Mouse (Mus musculus) intestine, postnatal 0 days (tissue): ENCODE measurements around the gene Celf3. TPM values are rescaled to one million over a fixed set of nuclear protein-coding genes. Genes with fewer than 3 reads are reported as not detected.
A peak's percentile ranks its signal among the peaks of the same experiment; 100 is the strongest.

Experiments
- ATAC-seq: fragments of 200-750 bp; cut with Nextera tagmentation; 2 replicates; pipeline ENCODE4 v1.8.0; 2017; ENCODE audit warnings: mild to moderate bottlenecking, moderate TSS enrichment, moderate library complexity
- H3K27ac ChIP-seq: fragments of 300-500 bp; sonication (generic); 2 replicates; pipeline ENCODE4 v1.5.1; 2014; ENCODE audit warnings: mild to moderate bottlenecking, low read depth, low read length, moderate library complexity
- H3K27me3 ChIP-seq: fragments of 300-500 bp; sonication (generic); replicated peaks from 2 replicates; pipeline ENCODE4 v1.6.1; 2014; ENCODE audit warnings: low read length, mixed read lengths; ENCODE audit not compliant: control insufficient read depth, insufficient read depth
- H3K36me3 ChIP-seq: fragments of 300-500 bp; sonication (generic); 2 replicates; pipeline ENCODE4 v1.6.1; 2014; ENCODE audit warnings: mild to moderate bottlenecking, moderate library complexity; ENCODE audit not compliant: control insufficient read depth, insufficient read depth
- H3K4me1 ChIP-seq: fragments of 300-500 bp; sonication (generic); replicated peaks from 2 replicates; pipeline ENCODE4 v1.6.1; 2014; ENCODE audit warnings: antibody characterized with exemption, low read length, mixed read lengths; ENCODE audit not compliant: control insufficient read depth, insufficient read depth
- H3K4me2 ChIP-seq: fragments of 300-500 bp; sonication (generic); replicated peaks from 2 replicates; pipeline ENCODE4 v1.6.1; 2014; ENCODE audit warnings: low read depth, mild to moderate bottlenecking, moderate library complexity
- H3K4me3 ChIP-seq: fragments of 300-500 bp; sonication (generic); 2 replicates; pipeline ENCODE4 v1.5.1; 2014; ENCODE audit warnings: low read depth, low read length
- H3K9ac ChIP-seq: fragments of 300-500 bp; sonication (generic); 2 replicates; pipeline ENCODE4 v1.6.1; 2014; ENCODE audit warnings: mild to moderate bottlenecking, low read depth, low read length
- H3K9me3 ChIP-seq: fragments of 300-500 bp; sonication (generic); 2 replicates; pipeline ENCODE4 v1.6.1; 2016; ENCODE audit warnings: mixed run types; ENCODE audit not compliant: control insufficient read depth
- CTCF ChIP-seq: sonication (generic); IDR thresholded peaks from 2 replicates; pipeline ENCODE4 v1.5.1; 2016; ENCODE audit warnings: low read depth, mild to moderate bottlenecking, control low read depth, antibody characterized with exemption, moderate library complexity
- WGBS: fragments of 180-500 bp; shearing (Covaris S2); extraction: QIAGEN DNeasy Blood & Tissue Kit; methylation state at CpG from one replicate; pipeline ENCODE4 v1.1.7; 2014; 5-methylcytosine and 5-hydroxymethylcytosine counted together
- polyA plus RNA-seq: library from polyadenylated mRNA; unstranded; fragments of >200 nt; fragmentation: Nextera tagmentation; extraction: Ambion mirVana; gene quantifications from 2 replicates; pipeline ENCODE4 v1.2.1, GENCODE M21; 2015

Celf3 gene
- polyA plus RNA-seq, 1 experiment from 2014 or later: 12.2 TPM

DNA sequence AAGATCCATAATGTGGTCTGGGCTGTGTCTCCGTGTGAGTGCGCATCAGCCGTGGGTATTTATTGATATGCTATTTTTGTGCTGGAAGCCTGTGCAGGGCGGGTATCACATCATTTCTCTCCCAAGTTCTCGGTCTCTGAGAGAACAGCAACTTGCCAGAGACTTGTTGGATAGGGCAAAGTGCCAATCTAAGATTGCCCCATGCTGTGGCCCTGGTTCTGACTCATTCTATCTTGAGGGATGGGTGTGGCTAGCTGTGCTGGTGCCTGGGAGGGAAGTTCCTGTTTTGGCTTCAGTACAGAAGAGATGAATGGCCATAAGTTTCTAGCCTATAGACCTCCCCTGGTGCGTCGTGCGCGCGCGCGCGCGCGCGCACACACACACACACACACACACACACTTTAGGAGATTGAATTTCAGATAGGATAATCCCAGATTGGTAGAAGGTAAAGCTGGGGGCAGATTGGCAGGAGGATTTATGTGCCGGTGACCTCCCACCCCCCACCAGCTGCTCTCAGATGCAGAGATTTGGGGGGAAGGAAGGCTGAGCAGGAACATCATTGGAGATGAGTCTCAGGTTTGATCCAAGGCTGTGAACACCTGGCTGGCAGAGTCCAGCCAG, 4.8 kb downstream of the Celf3 start:
- Histone ChIP-seq H3K9ac (no peak overlapping the region), H3K9me3 (no peaks in the 10 kb centered on the region), H3K36me3 (no peaks in the 10 kb centered on the region), H3K27me3 (peaks cover 10% of the 10 kb centered on the region), H3K27ac (no peak overlapping the region), H3K4me2 (no peak overlapping the region), H3K4me1 (no peaks in the 10 kb centered on the region), H3K4me3 (no peak overlapping the region)
- ATAC-seq: peak; percentile 54
- WGBS: 76% methylated on average over 17 of the region's 17 CpGs
- TF ChIP-seq CTCF: no peak

DNA sequence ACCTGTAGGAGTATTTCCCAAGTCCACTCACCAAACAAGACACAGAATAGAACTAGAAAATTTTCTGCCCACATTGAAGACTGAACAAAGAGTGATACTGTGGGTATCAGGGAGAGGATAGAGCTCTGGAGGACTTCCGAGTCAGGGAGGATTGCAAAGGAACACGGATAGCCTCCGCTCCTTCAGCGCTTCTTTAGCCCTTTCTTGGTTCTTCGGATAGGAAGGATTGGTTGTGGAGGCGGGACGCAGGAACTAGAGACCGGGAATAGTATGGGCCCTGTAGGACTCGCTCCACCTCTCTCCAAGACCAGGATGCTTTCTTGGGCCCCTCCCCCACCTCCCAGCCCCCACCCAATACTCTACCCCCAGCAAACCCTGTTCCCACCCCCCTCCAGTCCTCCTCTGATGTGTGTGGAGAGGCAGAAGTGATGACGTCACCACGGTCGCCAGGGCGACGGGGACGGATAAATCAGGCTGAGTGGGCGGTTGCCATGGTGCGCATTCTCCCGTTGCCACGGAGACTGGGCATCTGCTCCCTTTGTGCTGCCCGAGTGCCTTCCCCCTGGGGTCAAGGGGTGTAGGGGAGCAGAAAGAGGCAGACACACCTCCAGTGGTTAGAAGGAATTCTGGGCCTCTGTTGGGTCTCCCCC, 5.8 kb downstream of the Celf3 start:
- Histone ChIP-seq H3K9me3 (no peaks in the 10 kb centered on the region), H3K4me1 (no peaks in the 10 kb centered on the region), H3K27ac (no peak overlapping the region), H3K4me3 (no peak overlapping the region), H3K27me3 (peaks cover 5% of the 10 kb centered on the region), H3K9ac (no peak overlapping the region), H3K4me2 (no peak overlapping the region), H3K36me3 (no peaks in the 10 kb centered on the region)
- 34% methylated on average over 20 of the region's 20 CpGs for WGBS
- no peak for TF ChIP-seq CTCF
- no peak for ATAC-seq

DNA sequence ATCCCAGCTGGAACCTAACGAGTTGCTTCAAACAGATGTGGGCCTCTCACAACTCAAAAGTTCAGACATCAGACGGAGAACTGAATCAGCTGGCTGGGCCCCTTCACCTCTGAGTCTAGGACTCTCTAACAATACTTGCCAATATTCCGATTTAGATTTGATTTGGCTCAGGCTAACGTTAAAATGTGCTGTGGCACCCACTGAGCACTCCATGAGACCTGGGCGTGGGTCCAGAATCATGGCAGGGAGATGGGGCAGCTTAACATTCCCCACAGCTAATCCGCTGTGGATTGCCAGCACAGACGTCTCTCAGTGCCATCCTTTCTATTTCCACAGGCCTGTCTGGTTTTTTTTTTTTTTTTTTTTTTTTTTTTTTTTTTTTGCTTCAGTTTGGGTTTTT, 7.8 kb downstream of the Celf3 start:
- Histone ChIP-seq H3K27me3 (no peaks in the 10 kb centered on the region), H3K4me2 (no peak overlapping the region), H3K9me3 (no peaks in the 10 kb centered on the region), H3K4me3 (no peak overlapping the region), H3K9ac (no peak overlapping the region), H3K36me3 (peaks cover 2% of the 10 kb centered on the region; the same call in 1 of the 2 replicates), H3K27ac (no peak overlapping the region), H3K4me1 (no peaks in the 10 kb centered on the region)
- no peak for TF ChIP-seq CTCF
- ATAC-seq: no peak
- WGBS: 76% methylated on average over 7 of the region's 7 CpGs

DNA sequence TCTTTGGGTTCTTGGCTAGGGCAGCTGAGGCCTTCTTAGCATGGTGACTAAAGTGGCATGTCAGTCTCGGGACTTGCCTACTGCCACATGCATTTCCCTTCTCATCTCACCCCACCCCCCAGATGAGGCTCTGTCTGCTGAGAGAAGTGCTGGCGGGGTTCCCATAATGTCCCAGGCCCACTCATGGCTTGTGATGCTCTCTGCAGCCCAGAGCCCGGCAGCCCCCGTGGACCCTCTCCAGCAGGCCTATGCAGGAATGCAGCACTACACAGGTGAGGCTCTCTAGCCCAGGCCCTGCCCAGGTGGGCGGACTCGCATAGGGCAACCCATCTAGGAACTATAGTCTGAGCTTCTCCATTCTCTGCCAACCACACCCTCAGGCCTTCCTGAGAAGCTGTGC, 9.5 kb downstream of the Celf3 start:
- H3K4me2 ChIP-seq: no peak overlapping the region
- WGBS: 69% methylated on average over 6 of the region's 6 CpGs
- H3K4me3 ChIP-seq: no peak overlapping the region
- no peak for TF ChIP-seq CTCF
- ATAC-seq: no peak
- no peaks in the 10 kb centered on the region for H3K9me3 ChIP-seq
- H3K9ac ChIP-seq: no peak overlapping the region
- peaks cover 2% of the 10 kb centered on the region; the same call in 1 of the 2 replicates for H3K36me3 ChIP-seq
- no peaks in the 10 kb centered on the region for H3K27me3 ChIP-seq
- no peaks in the 10 kb centered on the region for H3K4me1 ChIP-seq
- no peak overlapping the region for H3K27ac ChIP-seq

GRCm38 (mm10) chr3:94497162-94497561, 19.1 kb downstream of the Celf3 start:
- Histone ChIP-seq H3K4me2 (no peak overlapping the region), H3K36me3 (peaks cover 33% of the 10 kb centered on the region), H3K27me3 (no peaks in the 10 kb centered on the region), H3K9ac (no peak overlapping the region), H3K4me1 (no peaks in the 10 kb centered on the region), H3K27ac (no peak overlapping the region), H3K9me3 (no peaks in the 10 kb centered on the region), H3K4me3 (no peak overlapping the region)
- TF ChIP-seq CTCF: no peak
- 86% methylated on average over 4 of the region's 4 CpGs for WGBS
- no peak for ATAC-seq

DNA sequence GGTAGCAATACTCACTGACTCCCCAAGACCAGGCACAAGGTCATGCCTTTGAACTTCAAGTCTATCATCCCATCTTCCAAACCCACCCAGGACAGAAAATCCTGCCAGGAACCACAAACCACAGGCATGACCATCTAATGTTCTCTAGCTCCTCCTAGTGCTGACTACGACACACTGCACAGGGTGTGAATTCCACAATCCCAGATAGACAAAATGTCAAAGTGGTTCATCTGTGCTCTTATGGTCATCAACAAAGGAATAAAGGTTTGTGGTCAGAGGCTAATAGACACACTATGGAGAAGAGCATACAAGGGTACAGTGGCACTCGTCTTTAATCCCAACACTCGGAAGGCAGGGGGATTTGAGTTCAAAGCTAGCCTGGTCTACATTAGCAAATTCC, 24.1 kb downstream of the Celf3 start:
- H3K4me3 ChIP-seq: no peak overlapping the region
- H3K27me3 ChIP-seq: no peaks in the 10 kb centered on the region
- ATAC-seq: no peak
- no peak overlapping the region for H3K4me2 ChIP-seq
- no peak overlapping the region for H3K27ac ChIP-seq
- no peaks in the 10 kb centered on the region for H3K4me1 ChIP-seq
- no peaks in the 10 kb centered on the region for H3K9me3 ChIP-seq
- H3K36me3 ChIP-seq: peaks cover 33% of the 10 kb centered on the region
- no peak overlapping the region for H3K9ac ChIP-seq
- WGBS: 78% methylated on average over 3 of the region's 3 CpGs
- peak; percentile 86 for TF ChIP-seq CTCF
